Mouse (Mus musculus): ENCODE measurements around the gene Smpd4.
"Not testable (repeated sequence)": the region's sequence is repeated elsewhere in the genome, so short reads cannot be mapped to it uniquely, and the experiment has no call there.

DNA sequence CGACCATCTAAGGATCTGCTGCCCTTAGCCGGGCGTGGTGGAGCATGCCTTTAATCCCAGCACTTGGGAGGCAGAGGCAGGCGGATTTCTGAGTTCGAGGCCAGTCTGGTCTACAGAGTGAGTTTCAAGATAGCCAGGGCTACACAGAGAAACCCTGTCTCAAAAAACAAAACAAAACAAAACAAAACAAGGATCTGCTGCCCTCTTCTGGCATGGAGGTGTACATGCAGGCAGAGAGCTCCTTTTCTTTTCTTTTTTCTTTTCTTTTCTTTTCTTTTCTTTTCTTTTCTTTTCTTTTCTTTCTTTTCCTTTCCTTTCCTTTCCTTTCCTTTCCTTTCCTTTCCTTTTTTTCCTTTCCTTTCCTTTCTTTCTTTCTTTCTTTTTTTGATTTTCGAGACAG is 4.4 kb upstream of the Smpd4 start:
- peak; percentile 35 for TF ChIP-seq CTCF (IDR thresholded peaks at IDR 0.05; ENCODE audit: low read depth, low read length)
- TF ChIP-seq POLR2A (IDR thresholded peaks at IDR 0.05; ENCODE audit: extremely low read depth, insufficient read depth, low read length) = not testable (repeated sequence)

Data from liver, adult 2 months (tissue).